Comparison of ENCODE assay signal across 9 mouse cellular contexts in genomic region chr1:134234455-134235390, GRCm38 (mm10). TPM values are rescaled to one million over a fixed set of nuclear protein-coding genes. Genes with fewer than 3 reads are reported as not detected.
A peak's percentile ranks its signal among the peaks of the same experiment; 100 is the strongest.
DNase-seq lines count a peak whose midpoint lies in the region; ATAC-seq and TF ChIP-seq lines count a peak whose summit lies in the region.
"Had no signal": no experiment of that assay in that cellular context is flagged by ENCODE, and none has a peak within 500 bp of the region (broad histone marks: within the 10 kb centered on the region; RNA-seq: fewer than 3 reads in every experiment).

No protein-coding gene starts in this region.

- under 1% methylated on average over 41 of the region's 41 CpGs for WGBS in heart, embryonic 13.5 days
- WGBS in liver, embryonic 14.5 days (ENCODE audit: insufficient replicate concordance), result 3% methylated on average over 41 of the region's 41 CpGs

- peak overlapping the region; percentile 79 for H3K9ac ChIP-seq in heart, embryonic 13.5 days
- H3K9ac ChIP-seq in liver, embryonic 14.5 days (replicated peaks), result no peak overlapping the region

- peak overlapping the region; percentile 84 for H3K4me2 ChIP-seq in heart, embryonic 13.5 days
- peak overlapping the region; percentile 34 for H3K4me2 ChIP-seq in liver, embryonic 14.5 days (ENCODE audit: low read depth)

- DNase-seq in retina, postnatal 1 day, result peak; percentile 37
- DNase-seq in retina, embryonic 14.5 days (ENCODE audit: low spot score), result no peak
- peak; percentile 54 to 75 for DNase-seq in kidney, postnatal 25 days
- no peak for DNase-seq in liver, embryonic 14.5 days (ENCODE audit: low read depth in 3 of 3, low spot score in 3 of 3)
- DNase-seq in right cerebral cortex, postnatal 14 days, result peak; percentile 70
- DNase-seq in spleen, postnatal 14 days (ENCODE audit: low spot score in 2 of 2), result no peak

- H3K4me3 ChIP-seq in cortical plate, adult 2 months (ENCODE audit: insufficient read depth, low read length), result peak overlapping the region; percentile 87
- peak overlapping the region; percentile 56 for H3K4me3 ChIP-seq in heart, embryonic 13.5 days
- H3K4me3 ChIP-seq in liver, embryonic 14.5 days (ENCODE audit: insufficient read depth in 1 of 2, low read depth in 2 of 2, low read length in 2 of 2), result peak overlapping the region in 1 of 2 experiments; percentile 28; a peak in 2 of 4 replicates

- no peaks in the 10 kb centered on the region for H3K36me3 ChIP-seq in heart, embryonic 13.5 days
- H3K36me3 ChIP-seq in liver, embryonic 14.5 days (replicated peaks; ENCODE audit: control insufficient read depth, insufficient read depth, low read depth), result no peaks in the 10 kb centered on the region

- TF ChIP-seq CTCF in cortical plate, adult 2 months (IDR thresholded peaks at IDR 0.05; ENCODE audit: extremely low read depth, insufficient read depth, low read length), result no peak
- no peak for TF ChIP-seq CTCF in liver, embryonic 14.5 days (IDR thresholded peaks at IDR 0.05; ENCODE audit: low read depth)

- peaks cover 9% of the 10 kb centered on the region for H3K4me1 ChIP-seq in cortical plate, adult 2 months (ENCODE audit: control insufficient read depth, insufficient read depth, low read length)
- H3K4me1 ChIP-seq in heart, embryonic 13.5 days, result peaks cover 76% of the 10 kb centered on the region
- 0 out of 4 replicates have a peak, but pooled peaks cover 0 to 3% of the 10 kb centered on the region in 2 experiments for H3K4me1 ChIP-seq in liver, embryonic 14.5 days (replicated peaks; ENCODE audit: control insufficient read depth in 2 of 2, insufficient read depth in 2 of 2, low read length in 1 of 2)

- ATAC-seq in heart, embryonic 13.5 days (ENCODE audit: extremely low read depth, insufficient number of reproducible peaks, low FRiP score, low TSS enrichment), result no peak
- ATAC-seq in liver, embryonic 14.5 days (ENCODE audit: insufficient read depth), result no peak

- peak; percentile 80; the same call in 1 of the 2 replicates for TF ChIP-seq POLR2A in cortical plate, adult 2 months (IDR thresholded peaks at IDR 0.05; ENCODE audit: extremely low read depth, insufficient read depth, low read length)

- no peaks in the 10 kb centered on the region for H3K9me3 ChIP-seq in heart, embryonic 13.5 days
- no peaks in the 10 kb centered on the region for H3K9me3 ChIP-seq in liver, embryonic 14.5 days (ENCODE audit: control insufficient read depth, low read length)

- peaks cover 50% of the 10 kb centered on the region for H3K27me3 ChIP-seq in heart, embryonic 13.5 days (replicated peaks)
- H3K27me3 ChIP-seq in liver, embryonic 14.5 days (ENCODE audit: control insufficient read depth, insufficient read depth, low read length), result peaks cover 30% of the 10 kb centered on the region

- no peak for TF ChIP-seq EP300 in liver, embryonic 14.5 days (IDR thresholded peaks at IDR 0.05; ENCODE audit: low read depth)

- H3K27ac ChIP-seq in cortical plate, adult 2 months (ENCODE audit: insufficient read depth, low read length), result peak overlapping the region; percentile 88
- H3K27ac ChIP-seq in heart, embryonic 13.5 days (replicated peaks), result peak overlapping the region; percentile 78
- H3K27ac ChIP-seq in liver, embryonic 14.5 days, result no peak overlapping the region
- H3K27ac ChIP-seq: macrophage had no signal

RNA-seq across cellular contexts. Expression of gene Adora1, which starts 0.5 kb away (rescaled TPM):
- polyA plus RNA-seq in cortical plate, adult 2 months (2012; rRNA removed), result 154 and 161 TPM in 2 replicates
- 8.3 and 9.0 TPM in 2 replicates for polyA plus RNA-seq in heart, embryonic 13.5 days (2015; fragmentation: Nextera tagmentation; extraction: Ambion mirVana)
- 0.13 and 0.19 TPM in 2 replicates for polyA plus RNA-seq in liver, embryonic 14.5 days (2012; rRNA removed)
- polyA plus RNA-seq in liver, embryonic 14.5 days (2014; fragmentation: Nextera tagmentation; extraction: Ambion mirVana), result 0.06 and 0.10 TPM in 2 replicates
- polyA plus RNA-seq: macrophage had no signal

RNA-seq across cellular contexts. Expression of gene Mybph, which starts 41.5 kb away (rescaled TPM):
- 0.17 and 0.23 TPM in 2 replicates for polyA plus RNA-seq in cortical plate, adult 2 months (2012; rRNA removed)
- polyA plus RNA-seq in heart, embryonic 13.5 days (2015; fragmentation: Nextera tagmentation; extraction: Ambion mirVana), result 0.67 and 2.1 TPM in 2 replicates
- 0.02 and 0.03 TPM in 2 replicates for polyA plus RNA-seq in liver, embryonic 14.5 days (2012; rRNA removed)
- polyA plus RNA-seq in liver, embryonic 14.5 days (2014; fragmentation: Nextera tagmentation; extraction: Ambion mirVana), result not detected in 2 replicates
- polyA plus RNA-seq: macrophage had no signal

RNA-seq across cellular contexts. Expression of gene Chil1, which starts 52.7 kb away (rescaled TPM):
- polyA plus RNA-seq in cortical plate, adult 2 months (2012; rRNA removed), result 18.0 and 18.1 TPM in 2 replicates
- polyA plus RNA-seq in heart, embryonic 13.5 days (2015; fragmentation: Nextera tagmentation; extraction: Ambion mirVana), result 0.66 and 1.5 TPM in 2 replicates
- polyA plus RNA-seq in liver, embryonic 14.5 days (2012; rRNA removed), result 1.3 TPM in 2 replicates
- 2.7 and 3.7 TPM in 2 replicates for polyA plus RNA-seq in liver, embryonic 14.5 days (2014; fragmentation: Nextera tagmentation; extraction: Ambion mirVana)

RNA-seq across cellular contexts. Expression of gene Myog, which starts 55.1 kb away (rescaled TPM):
- 0.08 and 0.13 TPM in 2 replicates for polyA plus RNA-seq in cortical plate, adult 2 months (2012; rRNA removed)
- polyA plus RNA-seq in heart, embryonic 13.5 days (2015; fragmentation: Nextera tagmentation; extraction: Ambion mirVana), result 1.5 and 3.5 TPM in 2 replicates
- 0.06 and 0.09 TPM in 2 replicates for polyA plus RNA-seq in liver, embryonic 14.5 days (2012; rRNA removed)
- not detected in 2 replicates for polyA plus RNA-seq in liver, embryonic 14.5 days (2014; fragmentation: Nextera tagmentation; extraction: Ambion mirVana)
- polyA plus RNA-seq: macrophage had no signal

Comparison
In these comparisons a context has a peak if more than half of its experiments do, and no peak if none do; other contexts are left out.
1. DNase-seq: peak in retina, postnatal 1 day (single experiment), kidney, postnatal 25 days (2 of 2) and right cerebral cortex, postnatal 14 days (single experiment); none in retina, embryonic 14.5 days (single experiment), liver, embryonic 14.5 days (0 of 3) and spleen, postnatal 14 days (0 of 2).
2. RNA of gene Adora1, which starts 0.5 kb away (polyA plus RNA-seq): 154 to 161 TPM in cortical plate, adult 2 months; 8.3 to 9.0 TPM in heart, embryonic 13.5 days and 0.06 to 0.19 TPM in liver, embryonic 14.5 days; every median in the first group is over 10 times any median in the second.